Mouse (Mus musculus) left cerebral cortex, postnatal 25 days (tissue): ENCODE data around the gene Slc38a6. TPM values are rescaled to one million over a fixed set of nuclear protein-coding genes. Genes with fewer than 3 reads are reported as not detected.

ENCODE experiments used
- DNase-seq, 2 experiments: peaks; one replicate each; pipeline ENCODE4 v3.0.0; 2022; ENCODE audit warnings: low spot score in 2 of 2, mixed read lengths in 1 of 2
- intact Hi-C: fragments of 180-260 bp; cut with DNase I; formaldehyde crosslinking; loops from one replicate; pipeline ENCODE4 v1.15.1; 2025
- total RNA-seq, 2 experiments: library from RNA; stranded (reverse); gene quantifications; 2 replicates each; pipeline ENCODE4 v1.2.3; 2021

Slc38a6 gene
- 10 to 100 TPM; 12.1 to 17.8 TPM for total RNA-seq

DNA sequence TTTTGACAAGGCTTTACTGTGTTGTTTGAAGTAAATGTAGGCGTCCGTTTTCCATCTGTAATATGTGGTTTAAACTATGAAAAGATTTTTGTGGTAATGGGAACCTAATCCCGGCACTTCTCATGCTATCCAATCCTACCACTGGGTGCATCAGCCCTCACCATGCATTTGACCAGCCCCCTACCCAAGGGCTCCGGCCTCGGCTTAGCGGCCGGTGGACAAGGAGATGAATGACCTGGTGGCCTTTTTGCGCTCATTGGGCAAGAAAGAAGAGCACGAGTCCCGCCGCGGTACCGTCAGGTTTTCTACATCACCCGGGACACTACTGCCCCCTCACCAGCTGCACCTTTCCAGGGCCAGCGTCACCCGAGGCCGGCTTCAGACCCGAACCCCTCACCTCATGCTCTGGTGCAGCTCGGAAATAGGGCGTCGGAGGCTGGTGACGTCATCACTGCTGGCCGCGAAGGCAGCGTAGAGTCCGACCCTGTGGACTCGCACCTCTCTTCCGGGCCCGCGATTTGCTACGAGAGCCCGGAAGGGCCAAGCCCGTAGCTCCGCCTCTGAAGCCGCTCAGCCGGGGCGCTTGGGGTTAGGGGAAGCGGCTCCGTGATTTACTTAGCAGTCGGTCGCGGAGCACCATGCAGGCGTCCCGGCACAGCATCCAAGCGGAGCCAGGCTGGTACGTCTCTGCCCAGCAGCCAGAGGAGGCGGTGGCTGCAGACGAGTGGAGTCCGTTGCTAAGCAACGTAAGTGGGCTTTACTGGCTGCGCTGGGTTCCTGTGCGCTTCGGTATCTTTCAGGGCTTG lies at the start of gene Slc38a6, which contains the start of gene Trmt5:
Slc38a6 (plus strand) TSS at position 493 of the 806 bp plus-strand sequence.
Trmt5 (minus strand) TSS at position 424 of the 806 bp plus-strand sequence.
- intact Hi-C loops, result loop anchor here (2.0 kb wide), 1 partner anchor 174 kb away; the partner anchor contains the start of gene Six4
- peak; percentile 93 to 95 for DNase-seq

- peak; percentile 32 to 65 for DNase-seq
- intact Hi-C loops, result no loop called here
These were observed 44.6 kb upstream of the Slc38a6 start for GRCm38 (mm10) chr12:73241960-73242359.

DNA sequence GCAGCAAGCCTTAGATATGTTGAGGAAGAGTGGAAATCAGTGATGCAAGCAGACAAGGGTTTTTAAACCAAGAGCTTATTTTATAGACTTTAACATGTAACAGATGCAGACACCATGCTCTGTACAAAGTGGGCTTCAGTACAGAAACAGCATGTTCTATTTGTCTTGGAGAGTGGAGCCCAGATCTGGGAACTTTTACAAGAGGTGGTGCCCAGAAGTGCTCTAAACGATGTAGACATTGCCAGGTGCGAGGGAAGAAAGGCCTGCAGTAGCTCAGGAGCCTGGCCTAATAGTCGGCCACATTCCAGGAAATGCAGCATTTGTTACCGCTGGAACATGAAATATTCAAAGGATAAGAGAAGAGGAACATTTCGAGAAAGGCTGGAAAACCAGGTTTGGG lies 40.9 kb upstream of the Slc38a6 start:
- DNase-seq, result no peak
- intact Hi-C loops, result no loop called here

DNA sequence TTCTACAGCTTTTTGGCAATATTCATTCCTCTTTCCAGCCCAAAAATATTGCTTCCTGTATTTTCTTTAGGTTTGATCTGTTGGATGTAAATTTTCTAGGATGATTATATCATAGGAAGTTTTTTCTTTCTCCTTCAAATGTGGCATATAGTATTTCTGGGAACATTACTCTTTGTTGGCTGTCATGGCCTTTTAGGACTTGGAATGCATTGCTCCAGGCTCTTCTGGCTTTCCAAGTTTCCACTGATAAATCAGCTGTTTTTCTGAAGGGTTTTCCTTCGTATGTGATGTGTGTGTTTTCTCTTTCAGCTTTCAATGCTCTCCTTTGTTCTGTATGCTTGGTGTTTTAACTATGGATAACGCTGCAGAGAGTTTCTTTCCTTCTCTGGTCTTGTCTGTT lies 31.6 kb upstream of the Slc38a6 start:
- intact Hi-C loops, result no loop called here
- no peak for DNase-seq

- peak; percentile 9 to 39 for DNase-seq
- intact Hi-C loops, result no loop called here
These were observed 27.3 kb upstream of the Slc38a6 start for GRCm38 (mm10) chr12:73259269-73259668.

DNA sequence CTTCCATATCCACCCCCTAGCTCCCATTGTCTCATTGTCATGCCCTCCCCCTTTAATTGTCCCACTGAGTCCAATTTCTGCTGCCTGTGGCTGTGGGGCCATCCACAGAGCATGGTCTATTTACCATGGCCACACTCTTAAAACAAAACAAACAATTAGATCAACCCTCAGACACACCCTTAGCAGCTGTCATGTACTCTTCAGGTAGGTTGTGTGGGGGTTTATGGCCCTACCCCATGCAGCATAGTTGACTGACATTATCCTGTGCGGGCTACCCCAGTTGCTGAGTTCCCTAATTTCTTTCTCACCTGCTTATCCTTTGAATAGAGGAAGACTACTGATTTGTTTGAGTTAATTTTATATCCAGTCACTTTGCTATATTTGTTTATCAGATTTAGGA lies 26.2 kb upstream of the Slc38a6 start:
- intact Hi-C loops, result no loop called here
- DNase-seq, result no peak

DNA sequence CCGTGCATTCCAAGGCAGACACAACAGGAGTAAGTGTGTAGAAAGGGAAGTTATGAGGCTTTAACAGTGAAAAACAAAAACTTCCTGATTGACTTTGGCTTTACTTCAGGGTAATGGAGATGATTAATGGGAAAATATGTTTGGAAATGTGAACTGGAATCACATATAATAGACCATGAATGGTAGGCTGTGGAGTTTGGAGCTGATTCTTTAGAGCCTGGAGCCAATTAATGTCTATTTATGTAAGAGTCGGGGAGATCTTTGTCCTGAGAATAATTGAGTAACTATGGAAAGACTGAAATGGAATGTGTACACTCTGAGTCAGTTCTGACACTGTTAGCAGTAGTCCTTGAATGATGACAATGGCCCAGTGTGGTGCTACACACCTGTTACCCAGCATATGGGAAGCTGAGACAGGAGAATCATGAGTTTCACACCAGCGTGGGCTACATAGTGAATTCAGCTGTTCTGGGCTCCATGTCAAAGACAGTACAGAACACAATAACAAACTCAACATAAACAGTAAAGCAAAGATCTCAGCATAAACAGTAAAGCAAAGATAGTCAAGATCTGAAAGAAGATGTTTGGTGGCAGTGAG lies 21.1 kb upstream of the Slc38a6 start:
- intact Hi-C loops, result no loop called here

DNA sequence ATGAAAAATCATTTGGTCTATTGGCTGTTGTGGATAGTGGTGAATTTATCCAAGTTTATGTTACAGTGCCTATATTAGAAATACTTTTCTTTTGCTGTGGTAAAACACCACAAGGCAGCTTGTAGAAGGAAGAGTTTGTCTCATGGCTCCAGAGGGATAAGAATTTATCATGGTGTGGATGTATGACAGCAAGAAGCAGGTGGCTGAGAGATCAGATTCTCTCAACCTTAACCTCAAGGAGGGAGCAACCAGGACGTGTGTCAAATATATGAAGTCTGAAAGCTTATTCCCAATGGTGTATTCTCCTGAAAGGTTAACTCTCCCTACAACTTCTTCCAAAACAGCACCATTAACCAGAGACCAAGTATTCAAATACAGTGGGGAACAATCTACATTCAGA lies 20.0 kb upstream of the Slc38a6 start:
- intact Hi-C loops, result no loop called here
- DNase-seq, result no peak

More for the DNA sequence above, 21.1 kb upstream of the Slc38a6 start:
- no peak for DNase-seq

GRCm38 (mm10) chr12:73268497-73268896 lies 18.1 kb upstream of the Slc38a6 start:
- intact Hi-C loops, result no loop called here

DNA sequence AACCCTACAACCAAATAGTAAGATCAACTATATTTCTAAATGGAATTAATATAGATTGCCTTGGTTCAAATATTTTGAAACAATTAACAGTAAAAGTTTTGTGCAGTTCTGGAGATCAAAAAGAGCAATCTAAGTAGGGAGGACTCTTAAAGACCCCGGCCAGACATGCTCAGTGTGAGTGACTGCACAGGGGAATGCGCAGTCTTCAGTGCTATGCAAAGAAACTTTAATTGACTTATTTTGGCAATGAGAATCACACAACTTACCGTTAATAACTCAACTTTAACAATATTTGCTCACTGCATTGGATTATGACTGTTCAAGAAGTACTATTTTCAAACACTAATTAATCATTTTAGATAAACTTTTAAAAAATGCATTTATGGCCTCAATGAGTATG lies 17.0 kb upstream of the Slc38a6 start:
- intact Hi-C loops, result no loop called here
- DNase-seq, result no peak

More at GRCm38 (mm10) chr12:73268497-73268896, 18.1 kb upstream of the Slc38a6 start:
- DNase-seq, result no peak

DNA sequence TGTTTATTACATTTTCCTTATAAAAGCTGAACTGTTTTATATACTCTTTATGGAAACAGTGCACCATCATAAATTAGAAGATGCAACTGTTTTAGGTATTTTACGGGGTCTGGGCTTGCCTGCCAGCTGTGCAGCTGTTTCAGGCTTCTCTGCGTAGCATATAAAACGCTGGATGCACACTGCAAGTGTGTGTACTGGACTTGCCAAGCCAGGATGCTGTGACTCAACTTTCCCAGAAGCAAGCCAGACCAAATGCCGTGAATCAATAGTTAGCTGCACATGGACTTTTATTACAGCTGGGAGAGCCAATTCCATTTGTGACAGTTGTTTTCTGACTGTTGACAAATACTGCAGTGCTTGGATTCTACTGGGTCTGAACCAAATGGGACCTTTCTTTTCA lies 16.6 kb upstream of the Slc38a6 start:
- DNase-seq, result no peak
- intact Hi-C loops, result no loop called here

DNA sequence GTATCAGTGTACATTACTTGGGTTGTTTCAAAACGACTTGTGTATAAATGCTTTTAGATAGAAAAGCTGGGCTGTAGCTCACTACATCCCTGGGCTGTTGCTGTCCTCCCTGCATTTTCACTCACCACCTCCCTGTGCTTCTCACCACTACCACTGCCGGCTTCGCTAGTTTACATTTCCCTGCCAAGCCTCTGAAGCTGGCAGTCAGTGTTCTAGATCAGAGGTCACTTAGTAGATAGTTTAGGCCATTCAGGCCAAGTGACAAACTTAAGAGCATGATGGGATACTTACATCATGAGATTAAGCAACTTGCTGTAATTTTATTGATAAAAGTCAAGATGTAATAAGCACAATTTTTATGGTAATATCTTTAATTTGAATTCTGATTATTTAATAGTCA lies 11.7 kb upstream of the Slc38a6 start:
- intact Hi-C loops, result no loop called here
- no peak for DNase-seq

DNA sequence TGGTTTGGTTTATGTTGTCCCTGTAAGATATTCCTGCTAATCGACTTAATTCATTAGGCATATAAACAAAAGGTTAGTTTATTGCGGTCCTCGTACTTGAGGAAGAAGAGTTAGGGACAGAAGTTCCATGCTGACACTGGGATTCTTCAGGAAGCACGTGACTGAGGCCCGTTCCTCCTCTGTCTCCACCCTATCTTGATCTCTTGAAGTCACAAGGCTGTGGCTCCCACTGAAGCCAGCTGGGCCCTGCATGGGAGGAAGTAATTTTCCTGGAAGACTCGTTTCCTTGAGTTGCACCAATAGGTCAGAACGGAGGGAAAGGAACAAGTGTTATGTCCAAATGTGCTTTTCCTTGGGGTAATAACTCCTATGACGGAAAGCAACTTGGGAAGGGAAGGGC lies 1.0 kb downstream of the Slc38a6 start:
- DNase-seq, result no peak
- intact Hi-C loops, result loop anchor here (2.0 kb wide), 1 partner anchor 175 kb away; the partner anchor contains the start of gene Six4

DNA sequence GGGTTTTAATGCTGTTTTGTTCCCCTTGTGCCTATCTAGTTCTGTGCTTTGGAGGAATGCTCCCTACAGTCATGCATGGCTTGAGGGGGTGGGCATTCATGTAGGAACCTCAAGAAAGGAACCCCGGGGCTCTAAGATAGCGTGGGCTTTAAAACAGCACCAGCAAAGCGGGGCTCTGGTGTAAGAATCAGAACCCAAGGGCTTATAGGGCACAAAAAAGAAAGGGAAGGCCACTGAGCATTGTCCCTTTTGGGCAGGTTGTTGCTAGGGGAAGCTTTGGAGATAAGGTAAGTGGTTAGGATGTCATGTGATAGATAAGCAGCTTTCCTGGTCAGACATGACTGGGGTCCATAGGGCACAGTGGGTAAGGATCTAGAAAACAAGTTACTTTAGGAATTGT lies 2.0 kb downstream of the Slc38a6 start:
- intact Hi-C loops, result no loop called here
- DNase-seq, result no peak

GRCm38 (mm10) chr12:73294884-73295283 lies 8.3 kb downstream of the Slc38a6 start:
- intact Hi-C loops, result no loop called here
- DNase-seq, result no peak

GRCm38 (mm10) chr12:73295505-73296140 lies 9.0 kb downstream of the Slc38a6 start:
- intact Hi-C loops, result no loop called here
- no peak for DNase-seq

DNA sequence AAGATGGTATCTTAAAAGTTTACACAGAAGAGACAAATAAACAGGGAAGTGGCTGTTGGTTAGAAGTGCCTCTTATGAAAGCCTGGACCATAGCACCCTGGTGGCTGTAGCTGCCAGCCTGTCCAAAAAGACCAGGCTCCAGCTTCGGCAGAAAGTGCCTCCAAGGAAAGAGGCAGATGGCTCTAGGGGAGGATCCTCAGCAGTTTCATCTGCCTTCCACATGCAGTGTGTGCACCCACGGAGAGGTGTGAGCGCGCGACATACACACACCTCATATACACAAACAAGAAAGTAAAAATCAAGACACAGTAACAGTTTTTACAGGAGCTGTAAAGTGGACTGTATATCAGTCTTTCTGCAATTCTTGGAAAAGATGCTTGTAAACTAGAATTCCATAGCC lies 12.0 kb downstream of the Slc38a6 start:
- peak in 1 of 2 experiments; percentile 40 for DNase-seq
- intact Hi-C loops, result no loop called here

- intact Hi-C loops, result no loop called here
- no peak for DNase-seq
These were observed 14.0 kb downstream of the Slc38a6 start for GRCm38 (mm10) chr12:73300531-73300930.

DNA sequence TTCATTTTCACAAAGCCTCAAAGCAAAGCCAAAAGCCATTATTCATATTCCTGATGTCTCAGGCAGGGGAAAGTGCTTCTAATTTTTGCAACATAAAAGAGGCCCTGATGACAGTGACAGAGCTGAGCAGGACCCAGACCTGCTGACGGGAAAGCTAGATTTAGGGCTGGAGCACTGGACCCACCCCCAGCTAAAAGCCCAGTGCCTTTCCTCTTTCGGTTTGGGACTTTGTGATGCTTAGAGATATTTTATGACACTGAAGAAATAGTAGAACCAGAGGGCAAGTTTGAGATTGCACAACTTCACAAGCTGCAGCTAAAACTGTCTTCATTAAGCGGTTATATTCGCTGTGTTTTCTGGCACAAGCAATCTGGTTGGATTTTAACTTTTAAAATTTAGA lies 18.1 kb downstream of the Slc38a6 start:
- intact Hi-C loops, result no loop called here
- no peak for DNase-seq

GRCm38 (mm10) chr12:73307750-73308149 lies 21.2 kb downstream of the Slc38a6 start:
- intact Hi-C loops, result no loop called here
- no peak for DNase-seq

DNA sequence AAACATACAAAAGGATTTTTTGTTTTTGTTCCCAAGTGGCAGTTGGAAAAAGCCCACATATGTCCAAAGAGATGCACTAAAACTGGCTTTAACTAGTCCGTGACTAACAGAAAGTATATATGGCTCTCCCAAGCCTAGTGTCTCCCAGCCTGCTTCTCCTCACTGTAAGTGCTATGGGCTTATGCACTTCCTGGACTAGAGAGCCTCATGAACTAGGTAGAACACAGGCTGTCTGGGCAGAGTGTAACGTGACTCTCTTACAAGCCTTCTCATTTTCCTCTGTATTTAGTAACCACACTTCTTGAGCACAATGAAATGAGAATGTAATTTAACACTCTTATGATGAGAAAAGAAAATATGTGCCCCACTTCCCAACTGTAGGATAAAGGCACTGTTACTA lies 22.1 kb downstream of the Slc38a6 start:
- DNase-seq, result peak in 1 of 2 experiments; percentile 10
- intact Hi-C loops, result no loop called here
